ENCODE assay signal across 8 mouse cellular contexts in the genomic region with DNA sequence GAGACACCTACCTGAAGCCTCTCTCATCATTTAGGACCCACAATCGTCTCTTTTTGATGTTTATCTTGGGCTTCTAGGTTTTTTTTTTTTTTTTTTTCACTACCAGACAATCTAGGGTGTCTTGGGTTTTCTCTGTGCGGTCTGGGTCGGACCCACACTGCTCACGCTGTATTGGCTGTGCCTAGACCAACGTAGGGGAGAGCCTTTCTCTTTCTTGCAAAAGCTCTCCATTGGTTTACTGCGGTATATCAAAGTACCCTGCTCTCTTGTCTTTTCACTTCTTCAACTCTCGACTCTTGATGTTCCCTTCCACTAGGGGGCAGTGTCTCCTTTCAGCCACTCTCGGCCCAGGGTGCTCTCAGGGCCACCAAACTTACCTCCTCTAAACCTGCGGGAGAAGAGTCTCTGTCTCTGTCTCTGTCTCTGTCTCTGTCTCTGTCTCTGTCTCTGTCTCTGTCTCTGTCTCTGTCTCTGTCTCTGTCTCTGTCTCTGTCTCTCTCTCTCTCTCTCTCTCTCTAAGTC. TPM values are rescaled to one million over a fixed set of nuclear protein-coding genes. Genes with fewer than 3 reads are reported as not detected.
A peak's percentile ranks its signal among the peaks of the same experiment; 100 is the strongest.
DNase-seq lines count a peak whose midpoint lies in the region; ATAC-seq and TF ChIP-seq lines count a peak whose summit lies in the region.

No protein-coding gene starts in this region.

- no peak overlapping the region for H3K4me3 ChIP-seq in liver, postnatal 0 days (ENCODE audit: low read depth, low read length)

- ATAC-seq in Patski = no peak
- ATAC-seq in liver, postnatal 0 days = peak; percentile 79

- peak; percentile 91 for DNase-seq in CD4-positive, CD25-positive, alpha-beta regulatory T cell, adult 2 months (ENCODE audit: low read depth, low spot score)
- no peak for DNase-seq in Patski (ENCODE audit: low read depth, low spot score)
- peak; percentile 66 for DNase-seq in cerebellum, adult 9-11 months
- DNase-seq in gastrocnemius, postnatal 14 days = peak; percentile 63
- peak; percentile 84 for DNase-seq in kidney, postnatal 10 days
- DNase-seq in liver, postnatal 0 days = peak; percentile 75
- DNase-seq in retina, postnatal 1 day = peak; percentile 86
- DNase-seq in thymus, postnatal 4 days = peak; percentile 85

- CTCF ChIA-PET in Patski (lab: Charles Lee) = interaction anchor here (0.8 to 2.3 kb wide), 16 partner anchors 11 to 191 kb away, joined by 3 to 14 read pairs (median 4); partner anchors contain the start of gene Rnasel

- H3K9me3 ChIP-seq in liver, postnatal 0 days (ENCODE audit: low read length) = no peaks in the 10 kb centered on the region

- no peak overlapping the region for H3K9ac ChIP-seq in liver, postnatal 0 days (replicated peaks)

- 15% methylated on average over 9 of the region's 9 CpGs for WGBS in liver, postnatal 0 days (ENCODE audit: insufficient replicate concordance)

- in situ Hi-C loops in Patski (cut with MboI; ENCODE audit: low pct_unique_long_range_greater_than_20kb) = loop anchor here (5.0 to 25.0 kb wide), 3 partner anchors 103 to 603 kb away; partner anchors contain the start of genes Rgs8 and Rnasel

- H3K4me1 ChIP-seq in liver, postnatal 0 days (ENCODE audit: insufficient read depth) = no peaks in the 10 kb centered on the region

- POLR2A ChIA-PET in Patski (lab: Charles Lee) = interaction anchor here (0.5 to 1.0 kb wide), 2 partner anchors 26 to 184 kb away, joined by 3 to 6 read pairs; no protein-coding TSS in a partner anchor

- peak; percentile 83 for TF ChIP-seq CTCF in Patski (IDR thresholded peaks at IDR 0.05)
- TF ChIP-seq CTCF in liver, postnatal 0 days (IDR thresholded peaks at IDR 0.05; ENCODE audit: low read depth) = peak; percentile 87

- peak overlapping the region; percentile 13 for H3K27ac ChIP-seq in liver, postnatal 0 days (ENCODE audit: low read depth)

- no peak for TF ChIP-seq EP300 in liver, postnatal 0 days (IDR thresholded peaks at IDR 0.05; ENCODE audit: low read depth)

- H3K27me3 ChIP-seq in Patski = no peaks in the 10 kb centered on the region
- H3K27me3 ChIP-seq in liver, postnatal 0 days (ENCODE audit: insufficient read depth, low read length) = no peaks in the 10 kb centered on the region

- intact Hi-C loops in gastrocnemius, postnatal 14 days (cut with DNase I; ENCODE audit: low total_unique reads) = loop anchor here (2.0 kb wide), 1 partner anchor 184 kb away; no protein-coding TSS in a partner anchor

- no peak overlapping the region for H3K4me2 ChIP-seq in liver, postnatal 0 days (ENCODE audit: low read depth, low read length)

- H3K36me3 ChIP-seq in liver, postnatal 0 days (replicated peaks; ENCODE audit: insufficient read depth, low read length) = no peaks in the 10 kb centered on the region

RNA-seq across cellular contexts. Expression of gene Npl, which starts 9.3 kb away (rescaled TPM):
- 4.3 TPM for polyA plus RNA-seq in Patski (2021)
- 1 to 10 TPM; 1.6 to 2.2 TPM for total RNA-seq in gastrocnemius, postnatal 14 days (2021)
- 6.8 TPM in 2 replicates for polyA plus RNA-seq in liver, postnatal 0 days (2015; fragmentation: Nextera tagmentation; extraction: Ambion mirVana)
